Mouse (Mus musculus) myocyte (in vitro differentiated cells): ENCODE measurements at regions not wholly inside any gene's neighbourhood (a gene's known extent, or its start where the extent isn't known, plus 50 kb on each side); places are given as distances from the start of the nearest gene placed in this dataset.

ENCODE experiments used
- H3K27me3 ChIP-seq: one replicate; pipeline ENCODE4 v1.6.1; 2011; ENCODE audit not compliant: control insufficient read depth, insufficient read depth, insufficient read length
- H3K36me3 ChIP-seq: one replicate; pipeline ENCODE4 v1.6.1; 2011; ENCODE audit not compliant: control insufficient read depth, insufficient read depth
- H3K4me2 ChIP-seq: one replicate; pipeline ENCODE4 v1.6.1; 2011; ENCODE audit warnings: low read depth, control low read depth
- H3K4me3 ChIP-seq: one replicate; pipeline ENCODE4 v1.5.1; 2011; ENCODE audit warnings: mild to moderate bottlenecking, control low read depth, moderate library complexity
- H3K79me2 ChIP-seq: one replicate; pipeline ENCODE4 v1.6.1; 2011; ENCODE audit not compliant: control insufficient read depth, insufficient read depth
- H3ac ChIP-seq: one replicate; pipeline ENCODE4 v1.6.1; 2011; ENCODE audit not compliant: control insufficient read depth, insufficient read length
- CEBPB ChIP-seq: IDR thresholded peaks from 2 replicates; pipeline ENCODE4 v1.6.1; 2011; ENCODE audit warnings: mild to moderate bottlenecking, moderate library complexity; ENCODE audit not compliant: poor library complexity, insufficient read depth, severe bottlenecking
- E2F4 ChIP-seq: IDR thresholded peaks from one replicate; pipeline ENCODE4 v1.6.1; 2011; ENCODE audit warnings: mild to moderate bottlenecking, control low read depth, moderate library complexity; ENCODE audit not compliant: insufficient read depth
- MAX ChIP-seq: IDR thresholded peaks from one replicate; pipeline ENCODE4 v1.6.1; 2011; ENCODE audit warnings: low read depth, mild to moderate bottlenecking, control low read depth
- MYOD1 ChIP-seq, 3 experiments: IDR thresholded peaks; one replicate each; pipeline ENCODE4 v1.6.1; 2011; ENCODE audit warnings: control low read depth in 2 of 3, low read depth in 2 of 3, mild to moderate bottlenecking in 2 of 3, moderate library complexity in 1 of 3; ENCODE audit not compliant: insufficient read length in 2 of 3, control insufficient read depth in 1 of 3
- MYOG ChIP-seq, 3 experiments: IDR thresholded peaks; one replicate each; pipeline ENCODE4 v1.6.1; 2011; ENCODE audit warnings: control low read depth in 2 of 3, low read depth in 2 of 3, mild to moderate bottlenecking in 2 of 3; ENCODE audit not compliant: insufficient read length in 2 of 3, control insufficient read depth in 1 of 3, insufficient read depth in 1 of 3
- POLR2A ChIP-seq: IDR thresholded peaks from one replicate; pipeline ENCODE4 v1.6.1; 2011; ENCODE audit warnings: low read depth, mild to moderate bottlenecking, control low read depth, moderate library complexity; ENCODE audit not compliant: insufficient read length
- POLR2AphosphoS2 ChIP-seq: IDR thresholded peaks from one replicate; pipeline ENCODE4 v1.6.1; 2011; ENCODE audit warnings: low read depth, control low read depth; ENCODE audit not compliant: insufficient read length
- REST ChIP-seq: IDR thresholded peaks from one replicate; pipeline ENCODE4 v1.6.1; 2011; ENCODE audit warnings: mild to moderate bottlenecking, control low read depth, moderate library complexity; ENCODE audit not compliant: insufficient read depth, insufficient read length
- SRF ChIP-seq: IDR thresholded peaks from one replicate; pipeline ENCODE4 v1.6.1; 2011; ENCODE audit warnings: low read depth; ENCODE audit not compliant: control insufficient read depth, insufficient read length
- TCF12 ChIP-seq: IDR thresholded peaks from one replicate; pipeline ENCODE4 v1.6.1; 2011; ENCODE audit warnings: mild to moderate bottlenecking, control low read depth; ENCODE audit not compliant: poor library complexity, insufficient read depth, severe bottlenecking
- TCF3 ChIP-seq: IDR thresholded peaks from one replicate; pipeline ENCODE4 v1.6.1; 2011; ENCODE audit warnings: low read depth, control low read depth; ENCODE audit not compliant: insufficient read length
- USF1 ChIP-seq: IDR thresholded peaks from one replicate; pipeline ENCODE4 v1.6.1; 2011; ENCODE audit warnings: low read depth, mild to moderate bottlenecking, control low read depth, moderate library complexity

GRCm38 (mm10) chr12:31139853-31140252 is 66.2 kb downstream of the Fam110c start:
- Histone ChIP-seq H3K4me3 (no peak overlapping the region), H3ac (no peak overlapping the region), H3K79me2 (no peaks in the 10 kb centered on the region), H3K27me3 (no peaks in the 10 kb centered on the region), H3K4me2 (no peak overlapping the region), H3K36me3 (no peaks in the 10 kb centered on the region)
- TF ChIP-seq CEBPB: no peak
- TF ChIP-seq POLR2AphosphoS2: no peak
- TF ChIP-seq MAX: no peak
- TF ChIP-seq TCF3: no peak
- TF ChIP-seq SRF: no peak
- TF ChIP-seq MYOD1 (IDR thresholded peaks at IDR 0.05; ENCODE audit: control insufficient read depth in 1 of 3, insufficient read length in 2 of 3, low read depth in 2 of 3): no peak

DNA sequence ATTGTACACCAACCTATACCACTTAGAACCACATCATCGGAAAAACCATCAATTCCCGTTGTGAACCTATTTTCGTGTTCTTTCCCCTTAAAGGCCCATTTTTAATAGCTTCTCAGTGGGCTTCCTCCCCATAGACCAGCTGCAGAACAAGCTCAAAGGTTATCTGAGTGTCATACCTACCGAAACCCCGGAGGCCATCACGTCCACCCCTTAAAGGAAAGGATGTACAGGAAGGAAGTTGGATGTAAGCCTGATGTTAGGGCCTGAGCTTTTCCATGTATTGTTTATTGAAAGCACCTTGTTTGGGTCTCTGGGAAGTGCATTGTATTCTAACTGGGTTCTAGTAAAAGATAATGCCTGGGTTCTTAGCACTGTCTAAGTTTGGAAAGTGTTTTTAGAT is 69.6 kb downstream of the Fam110c start:
- Histone ChIP-seq H3K4me2 (no peak overlapping the region), H3K36me3 (no peaks in the 10 kb centered on the region), H3K4me3 (no peak overlapping the region), H3K27me3 (no peaks in the 10 kb centered on the region), H3ac (no peak overlapping the region), H3K79me2 (no peaks in the 10 kb centered on the region)
- TF ChIP-seq POLR2A (no peak), TCF12 (no peak), MAX (no peak), TCF3 (no peak), REST (no peak), USF1 (no peak), SRF (no peak), MYOD1 (IDR thresholded peaks at IDR 0.05; ENCODE audit: control insufficient read depth in 1 of 3, insufficient read length in 2 of 3, low read depth in 2 of 3) (no peak), POLR2AphosphoS2 (no peak), MYOG (IDR thresholded peaks at IDR 0.05; ENCODE audit: control insufficient read depth in 1 of 3, insufficient read depth in 1 of 3, insufficient read length in 2 of 3, low read depth in 2 of 3) (no peak), CEBPB (no peak), E2F4 (no peak)

DNA sequence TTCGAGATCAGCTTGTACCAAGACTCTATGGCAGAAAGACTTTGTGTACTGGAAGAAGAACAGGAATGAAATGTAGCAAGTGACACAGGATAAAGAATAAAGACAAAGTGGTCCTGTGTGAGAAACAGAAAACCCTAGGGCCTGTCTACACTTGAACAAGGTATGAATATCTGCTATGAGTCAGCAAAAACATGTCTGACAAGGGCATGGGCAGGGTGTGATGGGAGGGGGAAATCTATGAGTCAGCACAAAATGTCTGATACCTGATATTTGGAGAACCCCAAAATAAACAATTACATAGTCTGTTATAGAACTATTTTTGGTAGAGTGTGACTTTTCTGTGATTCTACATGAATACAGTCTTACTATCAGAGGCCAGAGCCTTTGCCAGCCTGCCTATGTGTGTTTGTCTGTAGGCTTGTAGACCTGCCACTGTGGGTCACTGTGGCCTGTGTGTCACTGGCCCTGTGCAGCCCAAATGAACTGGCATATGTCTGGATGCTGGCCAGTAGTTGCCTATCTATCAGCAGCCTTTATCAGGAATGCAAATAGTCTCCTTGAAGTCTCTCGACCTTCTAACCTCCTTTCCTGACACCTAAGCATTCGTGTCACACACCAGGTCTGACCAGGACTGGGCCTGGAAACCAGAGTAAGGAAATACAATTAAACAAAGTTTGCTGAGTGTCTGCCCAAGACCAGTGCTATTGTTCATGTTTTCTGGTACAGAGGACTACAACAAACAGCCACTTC is 71.5 kb downstream of the Fam110c start:
- H3K27me3 ChIP-seq: no peaks in the 10 kb centered on the region
- no peaks in the 10 kb centered on the region for H3K36me3 ChIP-seq
- H3K4me3 ChIP-seq: no peak overlapping the region
- TF ChIP-seq POLR2A: no peak
- no peak for TF ChIP-seq USF1
- no peak for TF ChIP-seq SRF
- TF ChIP-seq MYOD1 (IDR thresholded peaks at IDR 0.05; ENCODE audit: control insufficient read depth in 1 of 3, insufficient read length in 2 of 3, low read depth in 2 of 3): no peak
- no peak for TF ChIP-seq MYOG (IDR thresholded peaks at IDR 0.05; ENCODE audit: control insufficient read depth in 1 of 3, insufficient read depth in 1 of 3, insufficient read length in 2 of 3, low read depth in 2 of 3)
- no peak for TF ChIP-seq CEBPB
- no peaks in the 10 kb centered on the region for H3K79me2 ChIP-seq
- no peak overlapping the region for H3K4me2 ChIP-seq
- H3ac ChIP-seq: no peak overlapping the region

- H3K4me3 ChIP-seq: no peak overlapping the region
- H3K36me3 ChIP-seq: no peaks in the 10 kb centered on the region
- H3K4me2 ChIP-seq: no peak overlapping the region
- H3K79me2 ChIP-seq: no peaks in the 10 kb centered on the region
- TF ChIP-seq E2F4: no peak
- TF ChIP-seq MYOD1 (IDR thresholded peaks at IDR 0.05; ENCODE audit: control insufficient read depth in 1 of 3, insufficient read length in 2 of 3, low read depth in 2 of 3): no peak
- no peak for TF ChIP-seq POLR2A
- no peak for TF ChIP-seq USF1
- no peak for TF ChIP-seq POLR2AphosphoS2
- no peak for TF ChIP-seq TCF3
- TF ChIP-seq CEBPB: no peak
- TF ChIP-seq MAX: no peak
- no peak for TF ChIP-seq MYOG (IDR thresholded peaks at IDR 0.05; ENCODE audit: control insufficient read depth in 1 of 3, insufficient read depth in 1 of 3, insufficient read length in 2 of 3, low read depth in 2 of 3)
- TF ChIP-seq SRF: no peak
- TF ChIP-seq REST: no peak
- TF ChIP-seq TCF12: no peak
- H3ac ChIP-seq: no peak overlapping the region
- no peaks in the 10 kb centered on the region for H3K27me3 ChIP-seq
Measured at GRCm38 (mm10) chr12:31148417-31149356, 75.0 kb downstream of the Fam110c start.
